Mouse (Mus musculus) heart, embryonic 13.5 days (tissue): Measurements from ENCODE around the gene Psmd8. TPM values are rescaled to one million over a fixed set of nuclear protein-coding genes. Genes with fewer than 3 reads are reported as not detected.
"Not testable (repeated sequence)": the region's sequence is repeated elsewhere in the genome, so short reads cannot be mapped to it uniquely, and the experiment has no call there.

ENCODE experiments used
- ATAC-seq: fragments of 200-750 bp; cut with Nextera tagmentation; 2 replicates; pipeline ENCODE4 v1.8.0; 2017; ENCODE audit warnings: moderate TSS enrichment; ENCODE audit not compliant: insufficient number of reproducible peaks, low FRiP score, low TSS enrichment; ENCODE audit errors: extremely low read depth
- H3K27ac ChIP-seq: fragments of 300-500 bp; sonication (generic); replicated peaks from 2 replicates; pipeline ENCODE4 v1.5.1; 2015; ENCODE audit warnings: moderate library complexity, mild to moderate bottlenecking, inconsistent platforms
- H3K27me3 ChIP-seq: fragments of 300-500 bp; sonication (generic); replicated peaks from 2 replicates; pipeline ENCODE4 v1.6.1; 2015; ENCODE audit warnings: mild to moderate bottlenecking, inconsistent platforms
- H3K36me3 ChIP-seq: fragments of 300-500 bp; sonication (generic); 2 replicates; pipeline ENCODE4 v1.6.1; 2015; ENCODE audit warnings: mild to moderate bottlenecking, inconsistent platforms
- H3K4me1 ChIP-seq: fragments of 300-500 bp; sonication (generic); 2 replicates; pipeline ENCODE4 v1.6.1; 2015; ENCODE audit warnings: inconsistent platforms
- H3K4me2 ChIP-seq: fragments of 300-500 bp; sonication (generic); 2 replicates; pipeline ENCODE4 v1.6.1; 2015; ENCODE audit warnings: inconsistent platforms, mild to moderate bottlenecking, moderate library complexity
- H3K4me3 ChIP-seq: fragments of 300-500 bp; sonication (generic); 2 replicates; pipeline ENCODE4 v1.5.1; 2015; ENCODE audit warnings: moderate library complexity, mild to moderate bottlenecking, inconsistent platforms
- H3K9ac ChIP-seq: fragments of 300-500 bp; sonication (generic); 2 replicates; pipeline ENCODE4 v1.6.1; 2015; ENCODE audit warnings: inconsistent platforms, mild to moderate bottlenecking, moderate library complexity
- H3K9me3 ChIP-seq: fragments of 300-500 bp; sonication (generic); 2 replicates; pipeline ENCODE4 v1.6.1; 2016; ENCODE audit warnings: inconsistent platforms
- WGBS: fragments of 180-500 bp; shearing (Covaris S2); methylation state at CpG from one replicate; pipeline ENCODE4 v1.1.7; 2015; ENCODE audit warnings: mixed read lengths; 5-methylcytosine and 5-hydroxymethylcytosine counted together
- polyA plus RNA-seq: library from polyadenylated mRNA; unstranded; fragments of >200 nt; fragmentation: Nextera tagmentation; extraction: Ambion mirVana; gene quantifications from 2 replicates; pipeline ENCODE4 v1.2.1, GENCODE M21; 2015

Psmd8 gene
- polyA plus RNA-seq, 1 experiment from 2014 or later, result 209 TPM

GRCm38 (mm10) chr7:29211013-29211412, 30.5 kb upstream of the Psmd8 start:
- H3K9me3 ChIP-seq, H3K36me3 ChIP-seq, H3K4me1 ChIP-seq: not testable (repeated sequence)
- WGBS, result 22% methylated on average over 14 of the region's 15 CpGs
- Histone ChIP-seq H3K27me3 (peaks cover 16% of the 10 kb centered on the region), H3K9ac (peak overlapping the region; percentile 71), H3K27ac (peak overlapping the region; percentile 71), H3K4me2 (peak overlapping the region; percentile 69), H3K4me3 (peak overlapping the region; percentile 58)
- peak; percentile 51; the same call in 1 of the 2 replicates for ATAC-seq

GRCm38 (mm10) chr7:29202577-29202976, 22.1 kb upstream of the Psmd8 start:
- no peak overlapping the region for H3K4me3 ChIP-seq
- 68% methylated on average over 6 of the region's 6 CpGs for WGBS
- H3K4me2 ChIP-seq, result no peak overlapping the region
- no peaks in the 10 kb centered on the region for H3K9me3 ChIP-seq
- H3K9ac ChIP-seq, result no peak overlapping the region
- H3K36me3 ChIP-seq, result no peaks in the 10 kb centered on the region
- H3K27ac ChIP-seq, result no peak overlapping the region
- ATAC-seq, result no peak
- H3K4me1 ChIP-seq, result no peaks in the 10 kb centered on the region
- H3K27me3 ChIP-seq, result no peaks in the 10 kb centered on the region; the same call in 1 of the 2 replicates

- H3K27me3 ChIP-seq, H3K4me2 ChIP-seq, H3K27ac ChIP-seq, ATAC-seq, H3K36me3 ChIP-seq, H3K4me3 ChIP-seq, H3K4me1 ChIP-seq, H3K9me3 ChIP-seq, H3K9ac ChIP-seq: not testable (repeated sequence)
- WGBS, result 88% methylated on average over 1 of the region's 1 CpGs
These were observed 13.7 kb upstream of the Psmd8 start for GRCm38 (mm10) chr7:29194230-29194629.

- not testable (repeated sequence) for H3K4me2 ChIP-seq, ATAC-seq, H3K9ac ChIP-seq, H3K9me3 ChIP-seq, H3K27ac ChIP-seq, H3K4me3 ChIP-seq, H3K27me3 ChIP-seq
- Histone ChIP-seq H3K4me1 (peaks cover 20% of the 10 kb centered on the region), H3K36me3 (peaks cover 20% of the 10 kb centered on the region)
- 91% methylated on average over 4 of the region's 4 CpGs for WGBS
These were observed 822 bp upstream of the Psmd8 start for GRCm38 (mm10) chr7:29181323-29181722.

- Histone ChIP-seq H3K4me1 (peaks cover 20% of the 10 kb centered on the region), H3K4me3 (peak overlapping the region; percentile 80), H3K27me3 (no peaks in the 10 kb centered on the region), H3K36me3 (peaks cover 25% of the 10 kb centered on the region), H3K4me2 (peak overlapping the region; percentile 93), H3K9me3 (no peaks in the 10 kb centered on the region), H3K9ac (no peak overlapping the region; the same call in 1 of the 2 replicates), H3K27ac (no peak overlapping the region)
- 40% methylated on average over 5 of the region's 5 CpGs for WGBS
- ATAC-seq, result no peak
These were observed 344 bp upstream of the Psmd8 start for GRCm38 (mm10) chr7:29180854-29181236.

- peak overlapping the region; percentile 80 for H3K4me3 ChIP-seq
- H3K27ac ChIP-seq, result 0 out of 2 replicates have a peak overlapping the region, but pooled peaks have one; percentile 10
- H3K4me1 ChIP-seq, result peaks cover 20% of the 10 kb centered on the region
- 25% methylated on average over 7 of the region's 7 CpGs for WGBS
- H3K36me3 ChIP-seq, result peaks cover 40% of the 10 kb centered on the region
- H3K9me3 ChIP-seq, result no peaks in the 10 kb centered on the region
- H3K27me3 ChIP-seq, result peaks cover 8% of the 10 kb centered on the region; the same call in 1 of the 2 replicates
- peak overlapping the region; percentile 93 for H3K4me2 ChIP-seq
- no peak for ATAC-seq
- peak overlapping the region; percentile 93 for H3K9ac ChIP-seq
These were observed 1.2 kb downstream of the Psmd8 start for GRCm38 (mm10) chr7:29179323-29179722.

GRCm38 (mm10) chr7:29178106-29178505, 2.4 kb downstream of the Psmd8 start:
- H3K4me1 ChIP-seq, result peaks cover 20% of the 10 kb centered on the region
- 0 out of 2 replicates have a peak overlapping the region, but pooled peaks have one; percentile 80 for H3K4me3 ChIP-seq
- H3K4me2 ChIP-seq, result no peak overlapping the region; the same call in 1 of the 2 replicates
- WGBS, result 93% methylated on average over 4 of the region's 4 CpGs
- no peak for ATAC-seq
- H3K36me3 ChIP-seq, result peaks cover 52% of the 10 kb centered on the region
- peaks cover 20% of the 10 kb centered on the region for H3K27me3 ChIP-seq
- no peaks in the 10 kb centered on the region for H3K9me3 ChIP-seq
- no peak overlapping the region for H3K27ac ChIP-seq
- H3K9ac ChIP-seq, result no peak overlapping the region

- H3K4me3 ChIP-seq, result peak overlapping the region; percentile 62; the same call in 1 of the 2 replicates
- H3K4me2 ChIP-seq, result peak overlapping the region; percentile 74; the same call in 1 of the 2 replicates
- peaks cover 48% of the 10 kb centered on the region for H3K36me3 ChIP-seq
- 28% methylated on average over 32 of the region's 32 CpGs for WGBS
- peaks cover 45% of the 10 kb centered on the region for H3K4me1 ChIP-seq
- no peak for ATAC-seq
- H3K9me3 ChIP-seq, result no peaks in the 10 kb centered on the region
- no peak overlapping the region for H3K27ac ChIP-seq
- peaks cover 69% of the 10 kb centered on the region for H3K27me3 ChIP-seq
- no peak overlapping the region for H3K9ac ChIP-seq
These were observed 8.0 kb downstream of the Psmd8 start for GRCm38 (mm10) chr7:29172390-29173016.

- 4% methylated on average over 34 of the region's 34 CpGs for WGBS
- peaks cover 76% of the 10 kb centered on the region for H3K27me3 ChIP-seq
- peaks cover 45% of the 10 kb centered on the region for H3K4me1 ChIP-seq
These were observed 8.9 kb downstream of the Psmd8 start for GRCm38 (mm10) chr7:29171562-29172097.

GRCm38 (mm10) chr7:29170755-29171561, 9.5 kb downstream of the Psmd8 start:
- Histone ChIP-seq H3K4me3 (peak overlapping the region; percentile 62), H3K36me3 (peaks cover 35% of the 10 kb centered on the region), H3K9ac (peak overlapping the region; percentile 78), H3K9me3 (no peaks in the 10 kb centered on the region), H3K27me3 (peaks cover 82% of the 10 kb centered on the region), H3K4me1 (peaks cover 45% of the 10 kb centered on the region), H3K4me2 (peak overlapping the region; percentile 74), H3K27ac (no peak overlapping the region)
- 1% methylated on average over 43 of the region's 43 CpGs for WGBS
- ATAC-seq, result no peak

More at GRCm38 (mm10) chr7:29171562-29172097, 8.9 kb downstream of the Psmd8 start:
- H3K9ac ChIP-seq, result peak overlapping the region; percentile 78
- H3K4me2 ChIP-seq, result peak overlapping the region; percentile 74
- no peak overlapping the region for H3K27ac ChIP-seq
- no peak for ATAC-seq
- H3K36me3 ChIP-seq, result peaks cover 41% of the 10 kb centered on the region
- peak overlapping the region; percentile 62 for H3K4me3 ChIP-seq
- H3K9me3 ChIP-seq, result no peaks in the 10 kb centered on the region

GRCm38 (mm10) chr7:29170066-29170754, 10.3 kb downstream of the Psmd8 start, which contains the start of the genes Ggn and Spred3:
Gene Ggn (plus strand): TSS chr7:29170210.
Gene Spred3 (minus strand): TSS chr7:29170411.
- Histone ChIP-seq H3K36me3 (peaks cover 27% of the 10 kb centered on the region), H3K4me1 (peaks cover 45% of the 10 kb centered on the region), H3K9me3 (no peaks in the 10 kb centered on the region), H3K9ac (peak within 1 kb of the TSS; percentile 78), H3K27me3 (peaks cover 82% of the 10 kb centered on the region), H3K4me3 (peak within 1 kb of the TSS; percentile 62), H3K4me2 (peak within 1 kb of the TSS; percentile 74), H3K27ac (peak within 1 kb of the TSS; percentile 72)
- under 1% methylated on average over 30 of the region's 30 CpGs for WGBS
- peak; percentile 12; the same call in 1 of the 2 replicates for ATAC-seq
